Mouse (Mus musculus): Measurements from ENCODE around the gene Slc22a8. TPM values are rescaled to one million over a fixed set of nuclear protein-coding genes. Genes with fewer than 3 reads are reported as not detected.

Gene Slc22a8
- total RNA-seq, 4 experiments from 2014 or later: 11.5 to 15.9 (median 14.1) TPM

Other genes starting within 250 kb of the Slc22a8 start
- not detected for gene Slc22a30, start 186.1 kb upstream of the Slc22a8 start, total RNA-seq (2022)
- 1 to 10 TPM; 6.6 to 8.6 (median 7.8) TPM for gene Slc22a6, start 26.8 kb downstream of the Slc22a8 start, total RNA-seq (2022)
- gene Chrm1, start 72.5 kb downstream of the Slc22a8 start, total RNA-seq (2022): 100 to 1,000 TPM; 131 to 142 (median 136) TPM
- 100 to 1,000 TPM; 147 to 155 (median 150) TPM for gene Slc3a2, start 132.1 kb downstream of the Slc22a8 start, total RNA-seq (2022)
- gene Wdr74, start 144.6 kb downstream of the Slc22a8 start, total RNA-seq (2022): 10 to 100 TPM; 43.0 to 47.5 (median 45.1) TPM
- gene 1700092M07Rik, start 149.5 kb downstream of the Slc22a8 start, total RNA-seq (2022): 1 to 10 TPM in 2 of 4 experiments, not detected in 2; 1.4 to 2.0 TPM
- gene Stx5a, start 150.2 kb downstream of the Slc22a8 start, total RNA-seq (2022): 10 to 100 TPM; 59.6 to 66.4 (median 65.6) TPM
- gene Nxf1, start 165.8 kb downstream of the Slc22a8 start, total RNA-seq (2022): 10 to 100 TPM; 77.1 to 88.0 (median 80.2) TPM
- 10 to 100 TPM; 58.9 to 78.6 (median 67.2) TPM for gene Tmem223, start 179.7 kb downstream of the Slc22a8 start, total RNA-seq (2022)
- 10 to 100 TPM; 11.3 to 14.6 (median 12.4) TPM for gene Tmem179b, start 183.2 kb downstream of the Slc22a8 start, total RNA-seq (2022)
- 10 to 100 TPM; 13.7 to 18.1 (median 15.9) TPM for gene Taf6l, start 195.2 kb downstream of the Slc22a8 start, total RNA-seq (2022)
- 100 to 1,000 TPM; 107 to 116 (median 109) TPM for gene Polr2g, start 207.3 kb downstream of the Slc22a8 start, total RNA-seq (2022)
- gene Zbtb3, start 211.3 kb downstream of the Slc22a8 start, total RNA-seq (2022): 1 to 10 TPM; 4.9 to 7.3 (median 5.8) TPM
- gene Ttc9c, start 228.1 kb downstream of the Slc22a8 start, total RNA-seq (2022): 10 to 100 TPM; 38.5 to 40.8 (median 39.2) TPM
- 100 to 1,000 TPM; 113 to 120 (median 118) TPM for gene Hnrnpul2, start 228.8 kb downstream of the Slc22a8 start, total RNA-seq (2022)
- not detected for gene AC129217.1, start 238.5 kb downstream of the Slc22a8 start, total RNA-seq (2022)
- 100 to 1,000 TPM; 100 to 111 (median 105) TPM for gene Bscl2, start 246.2 kb downstream of the Slc22a8 start, total RNA-seq (2022)
- gene Gng3, start 247.9 kb downstream of the Slc22a8 start, total RNA-seq (2022): 100 to 1,000 TPM; 153 to 200 (median 171) TPM